Mouse (Mus musculus): ENCODE data around the gene Atoh8.
A peak's percentile ranks its signal among the peaks of the same experiment; 100 is the strongest.

Gene Atoh8

GRCm38 (mm10) chr6:72186809-72187208 lies 48.6 kb downstream of the Atoh8 start:
- DNase-seq, result no peak

GRCm38 (mm10) chr6:72185893-72186490 lies 49.4 kb downstream of the Atoh8 start:
- peak; percentile 66 for DNase-seq

GRCm38 (mm10) chr6:72184576-72184975 lies 50.8 kb downstream of the Atoh8 start:
- DNase-seq, result no peak

- no peak for DNase-seq
Measured at GRCm38 (mm10) chr6:72179562-72180502, 55.5 kb downstream of the Atoh8 start.

- DNase-seq, result no peak
Measured at GRCm38 (mm10) chr6:72179006-72179405, 56.4 kb downstream of the Atoh8 start.

GRCm38 (mm10) chr6:72177417-72177816 lies 58.0 kb downstream of the Atoh8 start:
- no peak for DNase-seq

- DNase-seq, result no peak
Measured at GRCm38 (mm10) chr6:72176004-72176403, 59.4 kb downstream of the Atoh8 start.

- no peak for DNase-seq
Measured at GRCm38 (mm10) chr6:72175419-72175818, 60.0 kb downstream of the Atoh8 start.

- DNase-seq, result no peak
Measured at GRCm38 (mm10) chr6:72173350-72173749, 62.0 kb downstream of the Atoh8 start.

GRCm38 (mm10) chr6:72171391-72171790 lies 64.0 kb downstream of the Atoh8 start:
- no peak for DNase-seq

- DNase-seq, result no peak
Measured at GRCm38 (mm10) chr6:72165907-72166306, 69.5 kb downstream of the Atoh8 start.

GRCm38 (mm10) chr6:72164321-72165275 lies 70.8 kb downstream of the Atoh8 start:
- DNase-seq, result peak; percentile 73

GRCm38 (mm10) chr6:72162155-72162890 lies 73.1 kb downstream of the Atoh8 start:
- no peak for DNase-seq

GRCm38 (mm10) chr6:72161751-72162150 lies 73.6 kb downstream of the Atoh8 start:
- DNase-seq, result no peak

GRCm38 (mm10) chr6:72160991-72161390 lies 74.4 kb downstream of the Atoh8 start:
- no peak for DNase-seq

GRCm38 (mm10) chr6:72159861-72160395 lies 75.4 kb downstream of the Atoh8 start:
- no peak for DNase-seq

- no peak for DNase-seq
Measured at GRCm38 (mm10) chr6:72158966-72159764, 76.2 kb downstream of the Atoh8 start.
